Mouse (Mus musculus): ENCODE results near the gene Wnt2. TPM values are rescaled to one million over a fixed set of nuclear protein-coding genes. Genes with fewer than 3 reads are reported as not detected.

Gene Wnt2
- 1 to 10 TPM; 2.2 to 2.6 TPM for total RNA-seq (2021)
- long read RNA-seq, experiment 1, partial matches to known transcripts, result 0 of 2 reads
- long read RNA-seq, experiment 1, other reads (novel, unspliced or antisense), result 1 of 2 reads
- long read RNA-seq, experiment 2, partial matches to known transcripts, result 1 of 3 reads
- long read RNA-seq, experiment 2, other reads (novel, unspliced or antisense), result 0 of 3 reads

GRCm38 (mm10) chr6:18029746-18030656, at the start of gene Wnt2:
Gene Wnt2 (minus strand): TSS chr6:18030585.
- no peak for DNase-seq (ENCODE audit: low spot score in 2 of 2)

GRCm38 (mm10) chr6:18078615-18079014, 48.2 kb upstream of the Wnt2 start:
- DNase-seq (ENCODE audit: low spot score in 2 of 2), result no peak

- no peak for DNase-seq (ENCODE audit: low spot score in 2 of 2)
These were observed 46.6 kb upstream of the Wnt2 start for GRCm38 (mm10) chr6:18076986-18077385.

GRCm38 (mm10) chr6:18076577-18076976, 46.2 kb upstream of the Wnt2 start:
- no peak for DNase-seq (ENCODE audit: low spot score in 2 of 2)

- DNase-seq (ENCODE audit: low spot score in 2 of 2), result no peak
These were observed 27.5 kb upstream of the Wnt2 start for GRCm38 (mm10) chr6:18057899-18058298.

- no peak for DNase-seq (ENCODE audit: low spot score in 2 of 2)
These were observed 21.3 kb upstream of the Wnt2 start for GRCm38 (mm10) chr6:18051702-18052101.

GRCm38 (mm10) chr6:18044299-18044698, 13.9 kb upstream of the Wnt2 start:
- DNase-seq (ENCODE audit: low spot score in 2 of 2), result no peak

GRCm38 (mm10) chr6:18043172-18043571, 12.8 kb upstream of the Wnt2 start:
- DNase-seq (ENCODE audit: low spot score in 2 of 2), result no peak

- DNase-seq (ENCODE audit: low spot score in 2 of 2), result no peak
These were observed 1.9 kb upstream of the Wnt2 start for GRCm38 (mm10) chr6:18032271-18032670.

- DNase-seq (ENCODE audit: low spot score in 2 of 2), result peak; percentile 39 to 69
These were observed 1.2 kb upstream of the Wnt2 start for GRCm38 (mm10) chr6:18031509-18032010.

GRCm38 (mm10) chr6:18030868-18031508, 603 bp upstream of the Wnt2 start:
- no peak for DNase-seq (ENCODE audit: low spot score in 2 of 2)

GRCm38 (mm10) chr6:18024133-18024794, 6.1 kb downstream of the Wnt2 start:
- DNase-seq (ENCODE audit: low spot score in 2 of 2), result no peak

- DNase-seq (ENCODE audit: low spot score in 2 of 2), result no peak
These were observed 17.0 kb downstream of the Wnt2 start for GRCm38 (mm10) chr6:18013346-18013745.

- no peak for DNase-seq (ENCODE audit: low spot score in 2 of 2)
These were observed 23.0 kb downstream of the Wnt2 start for GRCm38 (mm10) chr6:18007356-18007755.

GRCm38 (mm10) chr6:18002065-18002464, 28.3 kb downstream of the Wnt2 start:
- no peak for DNase-seq (ENCODE audit: low spot score in 2 of 2)

- DNase-seq (ENCODE audit: low spot score in 2 of 2), result no peak
These were observed 31.9 kb downstream of the Wnt2 start for GRCm38 (mm10) chr6:17998497-17998896.

GRCm38 (mm10) chr6:17994956-17995790, 35.2 kb downstream of the Wnt2 start:
- DNase-seq (ENCODE audit: low spot score in 2 of 2), result no peak

GRCm38 (mm10) chr6:17991625-17992024, 38.8 kb downstream of the Wnt2 start:
- DNase-seq (ENCODE audit: low spot score in 2 of 2), result no peak

GRCm38 (mm10) chr6:17990173-17991028, 40.0 kb downstream of the Wnt2 start:
- no peak for DNase-seq (ENCODE audit: low spot score in 2 of 2)

Measured in gastrocnemius, postnatal 4 days (tissue).